Mouse (Mus musculus): ENCODE measurements around the gene Sorl1.

Sorl1 gene

GRCm38 (mm10) chr9:42123713-42124576 lies at the start of gene Sorl1:
Gene Sorl1 (minus strand): TSS chr9:42124297.
- peak; percentile 71 to 81 for DNase-seq (ENCODE audit: low spot score in 2 of 2)

- DNase-seq (ENCODE audit: low spot score in 2 of 2) = no peak
Measured at GRCm38 (mm10) chr9:42173781-42174180, 49.7 kb upstream of the Sorl1 start.

- no peak for DNase-seq (ENCODE audit: low spot score in 2 of 2)
Measured at GRCm38 (mm10) chr9:42169491-42169890, 45.4 kb upstream of the Sorl1 start.

- DNase-seq (ENCODE audit: low spot score in 2 of 2) = no peak
Measured at GRCm38 (mm10) chr9:42169025-42169424, 44.9 kb upstream of the Sorl1 start.

- DNase-seq (ENCODE audit: low spot score in 2 of 2) = no peak
Measured at GRCm38 (mm10) chr9:42164930-42165329, 40.8 kb upstream of the Sorl1 start.

GRCm38 (mm10) chr9:42163011-42163410 lies 38.9 kb upstream of the Sorl1 start:
- DNase-seq (ENCODE audit: low spot score in 2 of 2) = no peak

GRCm38 (mm10) chr9:42159376-42159775 lies 35.3 kb upstream of the Sorl1 start:
- DNase-seq (ENCODE audit: low spot score in 2 of 2) = no peak

- no peak for DNase-seq (ENCODE audit: low spot score in 2 of 2)
Measured at GRCm38 (mm10) chr9:42158652-42159051, 34.6 kb upstream of the Sorl1 start.

GRCm38 (mm10) chr9:42157981-42158380 lies 33.9 kb upstream of the Sorl1 start:
- DNase-seq (ENCODE audit: low spot score in 2 of 2) = no peak

- no peak for DNase-seq (ENCODE audit: low spot score in 2 of 2)
Measured at GRCm38 (mm10) chr9:42156566-42156965, 32.5 kb upstream of the Sorl1 start.

- DNase-seq (ENCODE audit: low spot score in 2 of 2) = no peak
Measured at GRCm38 (mm10) chr9:42154682-42155081, 30.6 kb upstream of the Sorl1 start.

- DNase-seq (ENCODE audit: low spot score in 2 of 2) = no peak
Measured at GRCm38 (mm10) chr9:42148816-42149215, 24.7 kb upstream of the Sorl1 start.

GRCm38 (mm10) chr9:42148036-42148435 lies 23.9 kb upstream of the Sorl1 start:
- no peak for DNase-seq (ENCODE audit: low spot score in 2 of 2)

- DNase-seq (ENCODE audit: low spot score in 2 of 2) = no peak
Measured at GRCm38 (mm10) chr9:42146463-42146862, 22.4 kb upstream of the Sorl1 start.

- DNase-seq (ENCODE audit: low spot score in 2 of 2) = no peak
Measured at GRCm38 (mm10) chr9:42141549-42142210, 17.6 kb upstream of the Sorl1 start.

- no peak for DNase-seq (ENCODE audit: low spot score in 2 of 2)
Measured at GRCm38 (mm10) chr9:42138248-42138858, 14.3 kb upstream of the Sorl1 start.

- DNase-seq (ENCODE audit: low spot score in 2 of 2) = no peak
Measured at GRCm38 (mm10) chr9:42137578-42137977, 13.5 kb upstream of the Sorl1 start.

GRCm38 (mm10) chr9:42130793-42131760 lies 7.0 kb upstream of the Sorl1 start:
- no peak for DNase-seq (ENCODE audit: low spot score in 2 of 2)

- no peak for DNase-seq (ENCODE audit: low spot score in 2 of 2)
Measured at GRCm38 (mm10) chr9:42127983-42128382, 3.9 kb upstream of the Sorl1 start.

- DNase-seq (ENCODE audit: low spot score in 2 of 2) = no peak
Measured at GRCm38 (mm10) chr9:42125262-42125982, 1.3 kb upstream of the Sorl1 start.

- DNase-seq (ENCODE audit: low spot score in 2 of 2) = no peak
Measured at GRCm38 (mm10) chr9:42123204-42123603, 893 bp downstream of the Sorl1 start.

Data from urinary bladder, postnatal 4 days (tissue).